Mouse (Mus musculus) kidney, postnatal 0 days (tissue): Measurements from ENCODE around the gene Olfr1226. TPM values are rescaled to one million over a fixed set of nuclear protein-coding genes. Genes with fewer than 3 reads are reported as not detected.
"Not testable (repeated sequence)": the region's sequence is repeated elsewhere in the genome, so short reads cannot be mapped to it uniquely, and the experiment has no call there.

ENCODE experiments used
- ATAC-seq: fragments of 200-750 bp; cut with Nextera tagmentation; replicated peaks from 2 replicates; pipeline ENCODE4 v1.8.0; 2017; ENCODE audit warnings: low read depth, moderate number of reproducible peaks, moderate TSS enrichment, moderate library complexity; ENCODE audit not compliant: low FRiP score
- DNase-seq: peaks from one replicate; pipeline ENCODE4 v3.0.0-alpha.2; 2016; ENCODE audit warnings: low spot score
- H3K27ac ChIP-seq: fragments of 300-500 bp; sonication (generic); 2 replicates; pipeline ENCODE4 v1.5.1; 2014; ENCODE audit warnings: mild to moderate bottlenecking
- H3K27me3 ChIP-seq: fragments of 300-500 bp; sonication (generic); 2 replicates; pipeline ENCODE4 v1.6.1; 2014; ENCODE audit warnings: low read length, mixed read lengths; ENCODE audit not compliant: insufficient read depth
- H3K36me3 ChIP-seq: fragments of 300-500 bp; sonication (generic); 2 replicates; pipeline ENCODE4 v1.6.1; 2014; ENCODE audit warnings: low read length, mixed read lengths; ENCODE audit not compliant: insufficient read depth
- H3K4me1 ChIP-seq: fragments of 300-500 bp; sonication (generic); replicated peaks from 2 replicates; pipeline ENCODE4 v1.6.1; 2014; ENCODE audit warnings: antibody characterized with exemption, low read length, mixed read lengths; ENCODE audit not compliant: insufficient read depth
- H3K4me2 ChIP-seq: fragments of 300-500 bp; sonication (generic); 2 replicates; pipeline ENCODE4 v1.6.1; 2014; ENCODE audit warnings: mild to moderate bottlenecking, low read length, moderate library complexity, mixed read lengths
- H3K4me3 ChIP-seq: fragments of 300-500 bp; sonication (generic); replicated peaks from 2 replicates; pipeline ENCODE4 v1.5.1; 2014; ENCODE audit warnings: low read depth, low read length
- H3K9ac ChIP-seq: fragments of 300-500 bp; sonication (generic); 2 replicates; pipeline ENCODE4 v1.6.1; 2014; ENCODE audit warnings: low read depth, low read length
- H3K9me3 ChIP-seq: fragments of 300-500 bp; sonication (generic); replicated peaks from 2 replicates; pipeline ENCODE4 v1.6.1; 2016; ENCODE audit warnings: low read length, inconsistent platforms, mixed read lengths
- CTCF ChIP-seq: IDR thresholded peaks from 2 replicates; pipeline ENCODE4 v1.5.1; 2016; ENCODE audit warnings: antibody characterized with exemption, low read depth, mild to moderate bottlenecking, moderate library complexity
- WGBS: fragments of 180-500 bp; shearing (Covaris S2); extraction: QIAGEN DNeasy Blood & Tissue Kit; methylation state at CpG from one replicate; pipeline ENCODE4 v1.1.7; 2014; 5-methylcytosine and 5-hydroxymethylcytosine counted together
- polyA plus RNA-seq: library from polyadenylated mRNA; unstranded; fragments of >200 nt; fragmentation: Nextera tagmentation; extraction: Ambion mirVana; gene quantifications from 2 replicates; pipeline ENCODE4 v1.2.1, GENCODE M21; 2015

The Olfr1226 gene
- not detected in 2 replicates for polyA plus RNA-seq

- WGBS: 59% methylated on average over 2 of the region's 2 CpGs
- DNase-seq: no peak
- no peak for TF ChIP-seq CTCF
These were observed at the start of gene Olfr1226 for GRCm38 (mm10) chr2:89199948-89200347. Olfr1226 (minus strand) TSS chr2:89200048.

GRCm38 (mm10) chr2:89196325-89196982, 3.4 kb downstream of the Olfr1226 start:
- DNase-seq (no peak), ATAC-seq (no peak)
- no peaks in the 10 kb centered on the region for H3K36me3 ChIP-seq
- no peak overlapping the region for H3K4me2 ChIP-seq
- H3K9me3 ChIP-seq: no peaks in the 10 kb centered on the region
- H3K9ac ChIP-seq: no peak overlapping the region
- TF ChIP-seq CTCF: no peak
- H3K4me3 ChIP-seq: no peak overlapping the region
- H3K4me1 ChIP-seq: no peaks in the 10 kb centered on the region
- no peaks in the 10 kb centered on the region for H3K27me3 ChIP-seq
- H3K27ac ChIP-seq: no peak overlapping the region
- WGBS: 81% methylated on average over 3 of the region's 3 CpGs

More at GRCm38 (mm10) chr2:89199948-89200347, at the start of gene Olfr1226:
- no peak for ATAC-seq
- H3K27me3 ChIP-seq: no peaks in the 10 kb centered on the region
- H3K4me2 ChIP-seq: no peak within 1 kb of the TSS
- no peak within 1 kb of the TSS for H3K27ac ChIP-seq
- no peaks in the 10 kb centered on the region for H3K36me3 ChIP-seq
- no peak within 1 kb of the TSS for H3K4me3 ChIP-seq
- H3K9ac ChIP-seq: no peak within 1 kb of the TSS
- H3K4me1 ChIP-seq: no peaks in the 10 kb centered on the region
- H3K9me3 ChIP-seq: no peaks in the 10 kb centered on the region

GRCm38 (mm10) chr2:89174569-89174968, 25.3 kb downstream of the Olfr1226 start, which contains the start of gene Olfr1225:
Olfr1225 (minus strand) TSS chr2:89174669.
- Histone ChIP-seq H3K9ac (no peak within 1 kb of the TSS), H3K4me2 (no peak within 1 kb of the TSS), H3K9me3 (no peaks in the 10 kb centered on the region), H3K36me3 (no peaks in the 10 kb centered on the region), H3K4me1 (no peaks in the 10 kb centered on the region), H3K27ac (no peak within 1 kb of the TSS), H3K4me3 (no peak within 1 kb of the TSS), H3K27me3 (no peaks in the 10 kb centered on the region)
- DNase-seq (no peak), ATAC-seq (no peak)
- TF ChIP-seq CTCF: no peak
- 89% methylated on average over 1 of the region's 1 CpGs for WGBS

- H3K27ac ChIP-seq, H3K36me3 ChIP-seq, H3K9me3 ChIP-seq, DNase-seq, H3K4me1 ChIP-seq, H3K4me2 ChIP-seq, H3K9ac ChIP-seq, H3K4me3 ChIP-seq, H3K27me3 ChIP-seq, ATAC-seq: not testable (repeated sequence)
- 91% methylated on average over 4 of the region's 4 CpGs for WGBS
These were observed 35.1 kb downstream of the Olfr1226 start for GRCm38 (mm10) chr2:89164711-89165110.

GRCm38 (mm10) chr2:89163991-89164390, 35.9 kb downstream of the Olfr1226 start, which contains the start of gene Olfr1224-ps1:
Olfr1224-ps1 (minus strand) TSS chr2:89164091.
- H3K36me3 ChIP-seq, H3K4me3 ChIP-seq, DNase-seq, ATAC-seq, H3K27me3 ChIP-seq, H3K4me2 ChIP-seq, H3K4me1 ChIP-seq, H3K9me3 ChIP-seq, H3K27ac ChIP-seq, H3K9ac ChIP-seq: not testable (repeated sequence)
- 92% methylated on average over 8 of the region's 8 CpGs for WGBS

GRCm38 (mm10) chr2:89151460-89151859, 48.4 kb downstream of the Olfr1226 start, which contains the start of gene Olfr1223:
Olfr1223 (minus strand) TSS chr2:89151560.
- H3K27me3 ChIP-seq: no peaks in the 10 kb centered on the region
- DNase-seq (no peak), ATAC-seq (no peak)
- TF ChIP-seq CTCF: no peak
- WGBS: 81% methylated on average over 1 of the region's 1 CpGs
- H3K4me1 ChIP-seq: no peaks in the 10 kb centered on the region
- no peak within 1 kb of the TSS for H3K9ac ChIP-seq
- H3K4me3 ChIP-seq: no peak within 1 kb of the TSS
- no peaks in the 10 kb centered on the region for H3K9me3 ChIP-seq
- H3K4me2 ChIP-seq: no peak within 1 kb of the TSS
- H3K36me3 ChIP-seq: no peaks in the 10 kb centered on the region
- no peak within 1 kb of the TSS for H3K27ac ChIP-seq

Other genes starting within 250 kb of the Olfr1226 start
- gene Olfr1212, start 246.1 kb downstream of the Olfr1226 start, polyA plus RNA-seq: not detected in 2 replicates
- gene Gm13762, start 219.8 kb downstream of the Olfr1226 start, polyA plus RNA-seq: not detected in 2 replicates
- gene Olfr1214, start 207.4 kb downstream of the Olfr1226 start, polyA plus RNA-seq: not detected in 2 replicates
- gene Olfr1215, start 193.1 kb downstream of the Olfr1226 start, polyA plus RNA-seq: not detected in 2 replicates
- not detected in 2 replicates for gene Olfr1216, start 181.7 kb downstream of the Olfr1226 start, polyA plus RNA-seq
- not detected in 2 replicates for gene Olfr1217, start 168.0 kb downstream of the Olfr1226 start, polyA plus RNA-seq
- gene Olfr1218, start 138.9 kb downstream of the Olfr1226 start, polyA plus RNA-seq: not detected in 2 replicates
- gene Olfr1219, start 116.5 kb downstream of the Olfr1226 start, polyA plus RNA-seq: not detected in 2 replicates
- not detected in 2 replicates for gene Olfr1220, start 93.2 kb downstream of the Olfr1226 start, polyA plus RNA-seq
- gene Olfr1221, start 82.8 kb downstream of the Olfr1226 start, polyA plus RNA-seq: not detected in 2 replicates
- gene Olfr1222, start 67.0 kb downstream of the Olfr1226 start, polyA plus RNA-seq: not detected in 2 replicates
- gene Olfr1223, start 48.5 kb downstream of the Olfr1226 start, polyA plus RNA-seq: not detected in 2 replicates
- not detected in 2 replicates for gene Olfr1224-ps1, start 36.0 kb downstream of the Olfr1226 start, polyA plus RNA-seq
- not detected in 2 replicates for gene Olfr1225, start 25.4 kb downstream of the Olfr1226 start, polyA plus RNA-seq
- not detected in 2 replicates for gene Olfr1228, start 54.0 kb upstream of the Olfr1226 start, polyA plus RNA-seq
- gene Olfr1229, start 88.0 kb upstream of the Olfr1226 start, polyA plus RNA-seq: not detected in 2 replicates
- gene Olfr1230, start 97.2 kb upstream of the Olfr1226 start, polyA plus RNA-seq: not detected in 2 replicates
- gene Olfr1231, start 107.0 kb upstream of the Olfr1226 start, polyA plus RNA-seq: not detected in 2 replicates
- gene Olfr1232, start 129.6 kb upstream of the Olfr1226 start, polyA plus RNA-seq: not detected in 2 replicates
- not detected in 2 replicates for gene Olfr1233, start 142.3 kb upstream of the Olfr1226 start, polyA plus RNA-seq
- gene Olfr1234, start 164.8 kb upstream of the Olfr1226 start, polyA plus RNA-seq: not detected in 2 replicates
- gene Olfr1238, start 209.6 kb upstream of the Olfr1226 start, polyA plus RNA-seq: not detected in 2 replicates
- gene Olfr1239, start 220.4 kb upstream of the Olfr1226 start, polyA plus RNA-seq: not detected in 2 replicates
- gene Olfr1240, start 243.0 kb upstream of the Olfr1226 start, polyA plus RNA-seq: not detected in 2 replicates